Mouse (Mus musculus) bone marrow macrophage, adult 2 months (primary cell): ENCODE data around the gene Ntrk3. TPM values are rescaled to one million over a fixed set of nuclear protein-coding genes. Genes with fewer than 3 reads are reported as not detected.

Experiments
- H3K27ac ChIP-seq: 2 replicates; pipeline ENCODE4 v1.5.1; 2012; ENCODE audit warnings: low read depth, low read length; ENCODE audit not compliant: insufficient read depth
- H3K4me1 ChIP-seq: 2 replicates; pipeline ENCODE4 v1.6.1; 2012; ENCODE audit warnings: low read length; ENCODE audit not compliant: control insufficient read depth, insufficient read depth
- H3K4me3 ChIP-seq: 2 replicates; pipeline ENCODE4 v1.5.1; 2012; ENCODE audit warnings: mild to moderate bottlenecking, low read length, moderate library complexity; ENCODE audit not compliant: insufficient read depth
- CTCF ChIP-seq: IDR thresholded peaks from 2 replicates; pipeline ENCODE4 v1.5.1; 2012; ENCODE audit warnings: low read depth, mild to moderate bottlenecking, low read length, moderate library complexity
- POLR2A ChIP-seq: IDR thresholded peaks from 2 replicates; pipeline ENCODE4 v1.6.1; 2012; ENCODE audit warnings: mild to moderate bottlenecking, low read depth, low read length, borderline replicate concordance
- polyA plus RNA-seq: library from polyadenylated mRNA; stranded (reverse); fragments of >200 nt; gene quantifications from 2 replicates; pipeline ENCODE4 v1.2.4, GENCODE M21; 2012; ENCODE audit not compliant: missing spikeins, insufficient read depth, insufficient read length

Gene Ntrk3
- polyA plus RNA-seq, 1 experiment = not detected

DNA sequence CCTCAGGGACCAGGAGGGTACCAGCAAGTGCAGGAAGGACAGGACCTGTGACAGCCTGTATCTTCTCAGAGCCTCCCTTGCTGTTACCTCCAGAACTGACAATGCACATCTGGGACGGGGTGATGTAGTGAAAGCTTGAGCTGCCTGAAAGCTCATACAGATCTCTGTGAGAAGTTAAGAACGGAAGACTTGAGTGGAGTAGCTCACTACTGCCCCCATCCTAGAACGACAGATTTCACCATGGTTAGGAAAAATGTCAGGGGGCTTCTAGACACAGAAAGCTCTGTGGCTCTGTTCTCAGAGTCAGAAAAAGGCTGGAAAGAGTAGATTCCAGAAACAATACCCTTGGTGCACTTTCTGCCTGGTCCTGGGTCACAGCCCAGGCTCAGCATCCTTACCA is 153.3 kb downstream of the Ntrk3 start:
- TF ChIP-seq CTCF (no peak), POLR2A (no peak)
- no peaks in the 10 kb centered on the region for H3K4me1 ChIP-seq
- no peak overlapping the region for H3K27ac ChIP-seq
- no peak overlapping the region for H3K4me3 ChIP-seq

DNA sequence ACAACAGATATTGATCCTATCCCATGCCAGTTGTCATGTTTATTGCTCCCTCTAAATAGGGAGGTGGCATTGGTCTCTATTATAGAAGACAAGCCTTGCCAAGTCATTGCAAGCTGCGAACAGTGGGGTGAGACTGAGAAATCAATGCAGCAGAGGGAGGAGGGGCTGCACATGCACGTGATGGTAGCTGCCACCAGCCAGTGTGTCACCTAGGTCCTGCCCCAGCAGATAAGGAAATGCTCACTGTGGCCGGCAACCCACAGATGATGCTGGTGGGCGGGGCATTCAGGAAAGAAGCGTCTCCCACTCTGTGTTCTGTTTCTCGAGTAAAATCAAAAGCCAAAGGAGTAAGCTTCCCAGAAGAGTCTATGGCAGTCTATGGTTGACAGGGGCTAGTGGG is 154.1 kb downstream of the Ntrk3 start:
- no peak overlapping the region for H3K27ac ChIP-seq
- TF ChIP-seq POLR2A (no peak), CTCF (no peak)
- no peaks in the 10 kb centered on the region for H3K4me1 ChIP-seq
- H3K4me3 ChIP-seq = no peak overlapping the region

DNA sequence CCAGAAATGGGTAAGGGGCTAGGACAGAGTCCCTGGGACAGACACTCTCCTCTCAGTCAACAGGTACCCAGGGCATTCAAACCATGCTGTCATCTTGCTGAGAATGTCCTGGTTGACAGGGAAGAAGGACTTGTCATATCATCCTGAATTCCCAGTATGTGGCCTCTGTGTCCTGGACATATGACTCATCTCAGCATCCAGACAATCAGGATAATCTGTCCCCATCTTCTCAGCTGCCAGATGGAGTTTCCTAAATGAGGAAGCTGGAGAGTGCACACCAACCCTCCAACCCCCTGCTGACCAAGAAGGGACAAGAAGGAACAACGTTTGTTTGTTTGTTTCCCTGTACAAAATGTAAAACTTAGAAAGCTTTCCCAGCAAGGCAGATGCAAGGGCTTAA is 156.5 kb downstream of the Ntrk3 start:
- Histone ChIP-seq H3K27ac (no peak overlapping the region), H3K4me3 (no peak overlapping the region), H3K4me1 (no peaks in the 10 kb centered on the region)
- TF ChIP-seq CTCF (no peak), POLR2A (no peak)

DNA sequence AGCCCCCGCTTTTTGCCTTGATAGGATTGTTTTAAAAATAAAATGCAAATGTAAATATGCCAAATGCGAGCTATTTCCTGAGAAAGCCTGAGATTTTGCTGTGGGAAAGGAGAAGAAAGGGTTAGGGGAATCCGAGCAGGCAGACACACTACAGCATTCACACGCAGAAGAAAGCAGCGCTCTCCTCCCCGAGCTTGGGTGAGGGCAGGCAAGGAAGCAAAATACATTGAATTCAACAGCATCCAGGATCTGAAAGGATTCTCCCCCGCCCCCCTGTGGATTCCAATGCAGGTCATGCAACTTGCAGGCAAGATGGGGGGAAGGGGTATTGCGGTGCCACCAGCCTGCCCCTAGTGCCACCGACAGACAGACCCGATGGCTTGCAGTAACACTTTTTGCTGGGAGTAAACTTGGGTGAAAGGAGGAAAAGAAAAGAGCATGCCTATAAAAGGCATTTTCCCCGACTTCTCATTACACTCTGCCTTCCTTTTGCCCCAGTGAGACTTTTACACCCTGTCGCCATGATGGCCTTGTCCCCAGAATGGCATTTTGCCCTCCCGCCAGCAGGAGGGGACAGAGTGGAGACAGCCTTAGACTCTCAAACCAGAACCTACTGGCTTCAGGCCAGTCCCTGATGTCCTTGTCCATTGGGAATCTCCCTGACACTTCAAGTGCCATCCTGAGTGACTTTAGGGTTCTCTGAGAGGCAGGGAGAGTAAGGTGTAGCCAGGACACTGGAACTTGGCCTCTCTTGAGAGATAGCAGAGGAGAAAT is 158.2 kb downstream of the Ntrk3 start:
- Histone ChIP-seq H3K4me1 (no peaks in the 10 kb centered on the region), H3K27ac (no peak overlapping the region), H3K4me3 (no peak overlapping the region)
- TF ChIP-seq POLR2A = no peak
- no peak for TF ChIP-seq CTCF

- Histone ChIP-seq H3K4me3 (no peak overlapping the region), H3K4me1 (no peaks in the 10 kb centered on the region), H3K27ac (no peak overlapping the region)
- no peak for TF ChIP-seq POLR2A
- TF ChIP-seq CTCF = no peak
These were observed 159.1 kb downstream of the Ntrk3 start for GRCm38 (mm10) chr7:78578461-78579359.

DNA sequence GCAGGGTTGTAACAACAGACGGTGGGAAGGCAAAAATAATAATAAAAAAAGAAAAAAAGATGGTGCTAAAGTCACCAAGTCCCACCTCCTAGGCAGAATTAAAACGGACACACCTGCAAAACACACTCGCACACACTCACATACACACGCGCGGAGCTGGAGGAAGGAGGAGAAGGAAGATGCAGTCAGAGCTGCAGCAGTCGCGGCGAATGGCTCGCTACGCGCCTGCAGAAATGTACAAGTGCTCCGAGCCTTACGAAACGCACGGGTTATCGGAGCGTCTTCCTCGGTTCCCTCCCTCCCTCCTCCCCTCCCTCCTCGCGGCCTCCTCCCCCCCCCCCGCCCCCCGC is 159.7 kb downstream of the Ntrk3 start:
- TF ChIP-seq CTCF = no peak
- no peak for TF ChIP-seq POLR2A
- H3K4me3 ChIP-seq = no peak overlapping the region
- H3K4me1 ChIP-seq = no peaks in the 10 kb centered on the region
- no peak overlapping the region for H3K27ac ChIP-seq

- H3K4me3 ChIP-seq = no peak overlapping the region
- no peak overlapping the region for H3K27ac ChIP-seq
- TF ChIP-seq POLR2A (no peak), CTCF (no peak)
- no peaks in the 10 kb centered on the region for H3K4me1 ChIP-seq
These were observed 160.2 kb downstream of the Ntrk3 start for GRCm38 (mm10) chr7:78577462-78578110.

- no peak for TF ChIP-seq POLR2A
- no peak for TF ChIP-seq CTCF
- no peaks in the 10 kb centered on the region for H3K4me1 ChIP-seq
- H3K27ac ChIP-seq = no peak overlapping the region
- H3K4me3 ChIP-seq = no peak overlapping the region
These were observed 160.9 kb downstream of the Ntrk3 start for GRCm38 (mm10) chr7:78576706-78577461.

- Histone ChIP-seq H3K4me1 (no peaks in the 10 kb centered on the region), H3K27ac (no peak overlapping the region), H3K4me3 (no peak overlapping the region)
- no peak for TF ChIP-seq POLR2A
- no peak for TF ChIP-seq CTCF
These were observed 161.6 kb downstream of the Ntrk3 start for GRCm38 (mm10) chr7:78576169-78576568.
